ENCODE assay signal across 17 mouse cellular contexts in genomic region chr6:30476025-30476765, GRCm38 (mm10). TPM values are rescaled to one million over a fixed set of nuclear protein-coding genes. Genes with fewer than 3 reads are reported as not detected.
DNase-seq lines count a peak whose midpoint lies in the region; ATAC-seq lines count a peak whose summit lies in the region.
"Had no signal": no experiment of that assay in that cellular context is flagged by ENCODE, and none has a peak within 500 bp of the region (broad histone marks: within the 10 kb centered on the region; RNA-seq: fewer than 3 reads in every experiment).

No protein-coding gene starts in this region.

- peak; percentile 30 to 56 for DNase-seq in cerebellum, postnatal 10 days
- no peak for DNase-seq in cerebellum, postnatal 25 days
- peak; percentile 34 to 67 for DNase-seq in layer of hippocampus, adult 18-20 months (ENCODE audit: low spot score in 2 of 2)
- DNase-seq in layer of hippocampus, postnatal 10 days (ENCODE audit: low spot score in 2 of 2) = no peak
- DNase-seq in ovary, postnatal 14 days (ENCODE audit: low spot score) = no peak
- DNase-seq: adrenal gland, postnatal 10 days; lung, postnatal 10 days; thymus, postnatal 4 days had no signal

- peak overlapping the region; percentile 9; the same call in 1 of the 2 replicates for H3K27ac ChIP-seq in midbrain, embryonic 13.5 days
- H3K27ac ChIP-seq in midbrain, embryonic 15.5 days = no peak overlapping the region
- H3K27ac ChIP-seq: forebrain, embryonic 15.5 days; hindbrain, embryonic 12.5 days had no signal

- H3K4me3 ChIP-seq in midbrain, embryonic 13.5 days (replicated peaks) = no peak overlapping the region
- H3K4me3 ChIP-seq in midbrain, embryonic 15.5 days = no peak overlapping the region
- H3K4me3 ChIP-seq: erythroblast, embryonic 14.5 days; forebrain, embryonic 15.5 days; hindbrain, embryonic 12.5 days; kidney, embryonic 15.5 days had no signal

- no peak overlapping the region for H3K4me2 ChIP-seq in midbrain, embryonic 13.5 days (replicated peaks)
- no peak overlapping the region for H3K4me2 ChIP-seq in midbrain, embryonic 15.5 days
- H3K4me2 ChIP-seq: forebrain, embryonic 15.5 days; hindbrain, embryonic 12.5 days; kidney, embryonic 15.5 days had no signal

- no peak for ATAC-seq in midbrain, embryonic 13.5 days
- no peak for ATAC-seq in midbrain, embryonic 15.5 days (replicated peaks)

- WGBS in midbrain, embryonic 13.5 days = 78% methylated on average over 10 of the region's 10 CpGs
- 68% methylated on average over 10 of the region's 10 CpGs for WGBS in midbrain, embryonic 15.5 days

- H3K9me3 ChIP-seq in midbrain, embryonic 13.5 days = 0 out of 2 replicates have a peak, but pooled peaks cover 3% of the 10 kb centered on the region
- H3K9me3 ChIP-seq in midbrain, embryonic 15.5 days = no peaks in the 10 kb centered on the region
- H3K9me3 ChIP-seq: forebrain, embryonic 15.5 days; hindbrain, embryonic 12.5 days; kidney, embryonic 15.5 days had no signal

- H3K27me3 ChIP-seq in midbrain, embryonic 13.5 days = no peaks in the 10 kb centered on the region
- H3K27me3 ChIP-seq in midbrain, embryonic 15.5 days (replicated peaks) = no peaks in the 10 kb centered on the region
- H3K27me3 ChIP-seq: forebrain, embryonic 15.5 days; hindbrain, embryonic 12.5 days; kidney, embryonic 15.5 days had no signal

- H3K4me1 ChIP-seq in midbrain, embryonic 13.5 days (replicated peaks) = peaks cover 5% of the 10 kb centered on the region; the same call in 1 of the 2 replicates
- H3K4me1 ChIP-seq in midbrain, embryonic 15.5 days = no peaks in the 10 kb centered on the region
- H3K4me1 ChIP-seq: hindbrain, embryonic 12.5 days had no signal

- H3K36me3 ChIP-seq in midbrain, embryonic 13.5 days = peaks cover 18% of the 10 kb centered on the region
- H3K36me3 ChIP-seq in midbrain, embryonic 15.5 days (replicated peaks) = no peaks in the 10 kb centered on the region
- H3K36me3 ChIP-seq: forebrain, embryonic 15.5 days had no signal

- no peak overlapping the region for H3K9ac ChIP-seq in midbrain, embryonic 13.5 days (replicated peaks)
- no peak overlapping the region for H3K9ac ChIP-seq in midbrain, embryonic 15.5 days
- H3K9ac ChIP-seq: forebrain, embryonic 15.5 days; hindbrain, embryonic 12.5 days; kidney, embryonic 15.5 days had no signal

RNA-seq across cellular contexts. Expression of gene Tmem209, which starts 33.4 kb away (rescaled TPM):
- total RNA-seq in layer of hippocampus, adult 18-20 months (2021) = 10 to 100 TPM; 18.6 to 23.3 TPM
- total RNA-seq in layer of hippocampus, postnatal 10 days (2021) = 10 to 100 TPM; 16.2 to 19.4 TPM
- 42.0 and 42.1 TPM in 2 replicates for polyA plus RNA-seq in midbrain, embryonic 13.5 days (2015; fragmentation: Nextera tagmentation; extraction: Ambion mirVana)
- polyA plus RNA-seq in midbrain, embryonic 15.5 days (2015; fragmentation: Nextera tagmentation; extraction: Ambion mirVana) = 31.3 and 31.6 TPM in 2 replicates

RNA-seq across cellular contexts. Expression of gene Ssmem1, which starts 33.5 kb away (rescaled TPM):
- under 1 TPM; 0.54 to 0.63 TPM for total RNA-seq in layer of hippocampus, adult 18-20 months (2021)
- total RNA-seq in layer of hippocampus, postnatal 10 days (2021) = 1 to 10 TPM in 1 of 2 experiments, under 1 TPM in 1; 0.83 to 1.1 TPM
- 0.31 TPM in 1 of 2 replicates, not detected in the other for polyA plus RNA-seq in midbrain, embryonic 13.5 days (2015; fragmentation: Nextera tagmentation; extraction: Ambion mirVana)
- polyA plus RNA-seq in midbrain, embryonic 15.5 days (2015; fragmentation: Nextera tagmentation; extraction: Ambion mirVana) = 0.21 TPM in 1 of 2 replicates, not detected in the other
- polyA plus RNA-seq: erythroblast, embryonic 14.5 days; forebrain, embryonic 15.5 days; heart, embryonic 14.5 days; intestine, embryonic 14.5 days; kidney, embryonic 15.5 days; large intestine, adult 2 months had no signal

Comparison
In these comparisons a context has a peak if more than half of its experiments do, and no peak if none do; other contexts are left out.
1. DNase-seq: peak in cerebellum, postnatal 10 days (2 of 2) and layer of hippocampus, adult 18-20 months (2 of 2); none in cerebellum, postnatal 25 days (0 of 2), layer of hippocampus, postnatal 10 days (0 of 2) and ovary, postnatal 14 days (single experiment).